Mouse (Mus musculus) layer of hippocampus, adult 9-11 months (tissue): ENCODE measurements around the gene Tesc.

Experiments
- DNase-seq: peaks from one replicate; pipeline ENCODE4 v3.0.0; 2022

Gene Tesc

DNA sequence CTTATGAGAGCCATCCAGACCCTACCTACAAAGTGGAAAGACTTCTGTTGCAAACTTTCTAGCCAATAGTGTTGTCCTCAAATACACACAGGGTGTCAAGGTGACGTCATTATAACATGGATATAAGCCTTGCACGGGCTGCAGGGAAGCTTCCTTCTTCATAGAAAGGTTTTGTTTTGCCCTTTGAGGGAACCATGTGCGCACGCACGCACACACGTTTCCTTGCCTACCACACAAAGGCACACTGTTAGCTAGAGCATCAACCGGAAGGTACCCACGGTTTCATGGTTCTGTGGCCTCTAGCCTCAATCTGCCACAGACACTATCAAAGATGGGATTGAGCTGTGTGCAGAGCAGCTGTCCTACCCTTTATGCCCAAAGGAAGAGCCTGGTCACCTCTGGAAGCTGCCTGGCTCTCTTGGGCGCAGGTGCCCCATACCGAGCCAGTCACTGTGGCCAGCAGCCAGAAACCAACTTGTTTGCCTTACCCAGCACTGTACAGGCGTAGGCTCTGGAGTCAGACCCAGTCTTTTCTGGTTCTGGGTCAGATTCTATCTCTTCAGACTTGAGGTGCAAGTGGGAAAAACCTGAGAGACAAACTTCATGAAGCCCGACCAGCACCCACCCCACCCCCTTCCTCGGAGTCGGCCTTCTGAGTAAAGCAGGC is 19.7 kb downstream of the Tesc start:
- no peak for DNase-seq

- DNase-seq, result no peak
Measured at GRCm38 (mm10) chr5:118048412-118048811, 20.9 kb downstream of the Tesc start.

- no peak for DNase-seq
Measured at GRCm38 (mm10) chr5:118048928-118049327, 21.4 kb downstream of the Tesc start.

DNA sequence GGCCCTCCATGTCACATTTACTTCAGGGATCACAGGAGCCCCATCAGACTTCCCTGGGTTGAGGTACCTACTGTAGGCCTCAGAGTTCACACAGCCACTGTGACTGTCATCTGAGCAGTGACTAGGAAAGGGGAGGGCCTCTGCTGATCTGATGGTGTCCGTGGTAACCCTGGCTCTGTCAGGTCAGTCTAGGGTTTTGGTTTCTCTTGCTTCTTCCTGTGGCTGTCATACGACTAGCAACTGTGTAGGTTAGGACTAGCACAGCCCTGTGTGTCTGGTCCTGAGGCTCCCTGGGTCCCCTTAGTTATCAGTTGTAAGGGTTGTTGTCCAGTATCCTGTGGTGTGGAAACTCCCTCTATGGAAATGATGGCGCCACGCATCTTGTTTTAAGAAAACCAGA is 23.2 kb downstream of the Tesc start:
- no peak for DNase-seq

DNA sequence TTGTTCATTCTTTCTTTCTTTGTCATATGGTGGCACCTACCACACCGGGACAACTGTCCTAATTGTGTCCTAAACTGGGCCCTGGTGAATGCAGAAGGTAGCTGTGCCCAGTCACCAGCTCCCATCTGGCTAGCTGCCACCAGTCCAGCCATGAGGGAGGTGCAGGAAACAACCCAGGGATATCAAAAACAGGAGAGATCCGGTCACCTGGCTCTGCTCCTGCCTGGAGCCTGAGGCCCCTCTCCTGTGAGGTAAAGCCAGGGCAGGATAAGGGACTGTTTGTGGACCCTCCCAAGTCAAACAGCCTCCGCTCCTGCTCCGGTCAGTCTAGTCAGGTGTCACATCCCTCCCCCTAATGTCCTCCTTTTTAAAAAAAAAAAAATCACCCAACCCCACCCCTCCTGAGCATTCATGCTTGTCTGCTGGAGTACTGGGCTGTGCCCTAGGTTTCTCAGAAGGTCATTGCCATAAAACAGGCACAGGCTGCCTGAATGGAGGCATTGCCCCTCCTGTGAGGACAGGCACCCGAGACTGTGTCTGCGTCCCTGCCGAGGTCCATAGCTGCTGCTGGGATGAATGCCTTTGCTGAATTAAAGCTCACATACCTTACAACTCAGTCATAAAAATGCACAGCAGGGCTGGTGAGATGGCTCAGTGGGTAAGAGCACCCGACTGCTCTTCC is 24.6 kb downstream of the Tesc start:
- DNase-seq, result no peak

DNA sequence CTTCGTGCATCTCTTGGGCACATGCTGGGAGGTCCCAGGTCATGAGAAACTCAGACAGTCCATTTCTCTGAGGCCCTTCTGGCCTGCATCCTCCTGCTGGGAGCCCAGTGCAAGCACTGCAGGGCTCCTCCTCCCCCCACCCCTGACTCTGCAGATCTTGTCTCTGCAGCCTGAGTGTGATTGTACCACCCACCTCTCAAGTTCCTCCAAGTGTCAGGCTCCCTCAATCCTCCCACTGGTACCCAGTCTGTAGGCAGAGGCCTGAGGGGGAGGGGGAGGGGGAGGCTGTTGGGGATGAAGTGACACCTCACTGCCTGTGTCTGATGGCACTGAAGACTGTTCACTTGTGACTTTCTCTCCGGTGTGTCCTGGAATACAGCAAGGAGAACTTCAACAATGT is 25.7 kb downstream of the Tesc start:
- no peak for DNase-seq

GRCm38 (mm10) chr5:118057508-118058111 is 30.1 kb downstream of the Tesc start:
- DNase-seq, result no peak

GRCm38 (mm10) chr5:118058858-118059257 is 31.3 kb downstream of the Tesc start:
- DNase-seq, result no peak

DNA sequence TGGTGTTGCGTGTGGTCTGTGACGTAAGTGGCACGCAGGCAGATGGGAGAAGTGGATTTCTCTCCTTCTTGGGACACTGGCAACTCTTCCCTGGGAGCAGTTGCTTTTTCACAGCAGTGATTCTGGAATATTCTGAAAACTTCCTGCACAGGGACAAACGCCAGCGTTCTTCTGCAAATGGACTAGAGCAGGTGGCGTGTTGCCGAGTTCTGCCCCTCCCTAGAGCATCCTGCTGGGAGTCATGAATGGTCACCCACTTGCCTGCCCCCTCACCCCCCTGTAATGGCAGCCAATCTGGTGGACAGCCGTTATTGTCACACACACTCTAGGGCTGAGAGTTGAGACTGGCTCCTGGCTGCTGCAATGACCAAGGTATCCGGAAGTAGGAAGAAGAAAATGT is 32.1 kb downstream of the Tesc start:
- no peak for DNase-seq

DNA sequence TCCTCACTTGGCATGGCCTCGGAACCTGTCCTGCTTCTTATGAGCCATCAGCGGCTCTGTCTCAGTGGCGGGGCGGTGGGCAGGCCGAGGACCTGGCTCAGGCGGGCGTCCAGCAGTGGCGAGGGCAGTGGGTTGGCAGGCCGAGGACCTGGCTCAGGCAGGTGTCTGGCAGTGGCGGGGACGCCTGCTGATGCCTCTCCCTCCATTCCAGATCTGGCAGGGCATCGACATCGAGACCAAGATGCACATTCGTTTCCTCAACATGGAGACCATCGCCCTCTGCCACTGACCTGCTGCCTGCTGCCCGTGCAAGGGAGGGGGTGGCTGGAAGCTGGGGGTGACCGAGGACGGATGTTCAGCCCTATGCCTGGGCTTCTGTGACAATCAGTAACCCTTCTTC is 33.8 kb downstream of the Tesc start:
- DNase-seq, result no peak

DNA sequence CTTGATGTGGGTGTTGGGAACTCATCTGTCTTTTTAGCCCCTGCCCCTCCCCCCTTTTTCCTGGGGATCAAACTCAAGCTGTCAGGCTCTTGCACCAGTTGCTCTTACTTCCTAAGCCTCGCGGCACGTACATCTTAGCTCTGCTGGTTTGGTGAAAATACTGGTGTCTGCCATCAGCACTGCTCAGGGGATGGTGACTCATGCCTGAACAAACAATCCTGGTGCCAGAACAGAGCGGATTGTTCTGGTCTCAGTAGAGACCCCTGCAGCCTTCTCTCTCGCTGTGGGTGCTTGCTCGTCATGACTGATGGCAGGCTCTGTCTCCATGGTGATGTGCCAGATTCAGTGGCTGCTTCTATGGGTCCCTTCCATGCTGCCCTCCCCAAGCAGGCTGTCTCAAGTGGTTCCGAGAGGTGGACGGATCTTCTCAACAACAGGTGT is 35.7 kb downstream of the Tesc start:
- DNase-seq, result peak; percentile 79

DNA sequence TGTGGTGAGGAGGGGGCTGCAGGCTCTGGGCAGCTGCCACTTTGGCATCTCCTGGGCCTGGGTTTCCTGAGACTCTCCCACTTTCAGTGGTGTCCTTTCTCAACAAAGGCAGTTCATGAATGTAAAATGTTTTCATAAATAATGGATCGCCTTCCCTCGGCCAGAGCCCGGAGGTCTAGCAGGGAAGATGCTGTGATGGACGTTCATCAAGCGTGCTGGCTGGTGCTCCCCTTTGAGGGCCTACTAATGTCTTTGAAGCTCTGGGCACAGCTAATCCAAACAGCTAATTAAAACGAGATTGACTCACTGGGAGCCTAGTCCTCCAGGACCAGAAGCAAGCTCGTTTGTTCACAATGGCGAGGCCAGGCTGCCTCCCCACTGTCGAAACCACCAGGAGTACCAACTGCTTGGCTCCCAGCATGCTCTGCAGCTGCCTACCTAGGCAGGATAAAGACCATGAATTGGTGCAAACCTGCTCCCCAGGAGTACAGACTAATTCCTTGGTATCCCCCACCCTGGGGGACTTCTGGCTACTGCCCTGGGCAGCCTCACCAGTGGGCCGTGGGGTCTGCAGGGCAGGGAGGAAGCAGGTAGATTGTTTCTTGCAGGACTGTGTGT is 36.9 kb downstream of the Tesc start:
- DNase-seq, result no peak

DNA sequence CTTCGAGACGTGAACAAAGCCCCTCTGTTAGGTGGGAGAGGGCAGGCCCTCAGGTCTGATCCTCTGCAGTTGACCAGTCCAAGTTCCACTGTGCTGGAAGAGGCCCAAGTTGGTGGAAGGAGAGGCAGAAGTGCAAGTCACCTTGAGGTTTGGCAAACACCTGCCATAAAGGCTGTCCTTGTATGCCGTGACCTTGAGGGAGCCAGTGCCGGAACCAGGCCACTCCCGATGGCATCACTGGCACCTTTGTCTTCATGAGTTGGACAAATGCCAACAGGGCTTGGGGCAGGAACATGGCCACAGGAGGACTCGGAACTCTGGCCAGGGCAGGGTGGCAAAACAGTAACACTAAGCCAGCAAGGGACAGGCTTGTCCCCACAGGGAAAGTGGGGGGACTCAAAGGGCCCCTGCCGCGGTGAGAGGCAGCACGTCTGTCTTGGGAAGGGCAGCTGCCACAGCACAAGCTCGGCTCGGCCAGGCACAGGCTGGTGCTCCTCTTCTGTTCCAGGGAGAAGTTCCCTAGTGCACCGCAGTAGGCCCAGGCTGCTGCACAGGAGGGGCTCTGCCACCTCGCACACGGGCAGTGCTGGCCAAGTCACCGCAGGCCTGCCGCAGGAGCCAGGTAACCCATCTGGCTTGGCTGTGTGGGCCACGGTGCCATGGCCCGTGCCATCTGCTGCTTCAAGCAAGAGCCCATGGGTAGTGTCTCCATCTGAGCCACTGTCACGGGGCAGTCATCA is 38.1 kb downstream of the Tesc start:
- no peak for DNase-seq

- DNase-seq, result no peak
Measured at GRCm38 (mm10) chr5:118066828-118067227, 39.3 kb downstream of the Tesc start.

- no peak for DNase-seq
Measured at GRCm38 (mm10) chr5:118067572-118067971, 40.0 kb downstream of the Tesc start.

DNA sequence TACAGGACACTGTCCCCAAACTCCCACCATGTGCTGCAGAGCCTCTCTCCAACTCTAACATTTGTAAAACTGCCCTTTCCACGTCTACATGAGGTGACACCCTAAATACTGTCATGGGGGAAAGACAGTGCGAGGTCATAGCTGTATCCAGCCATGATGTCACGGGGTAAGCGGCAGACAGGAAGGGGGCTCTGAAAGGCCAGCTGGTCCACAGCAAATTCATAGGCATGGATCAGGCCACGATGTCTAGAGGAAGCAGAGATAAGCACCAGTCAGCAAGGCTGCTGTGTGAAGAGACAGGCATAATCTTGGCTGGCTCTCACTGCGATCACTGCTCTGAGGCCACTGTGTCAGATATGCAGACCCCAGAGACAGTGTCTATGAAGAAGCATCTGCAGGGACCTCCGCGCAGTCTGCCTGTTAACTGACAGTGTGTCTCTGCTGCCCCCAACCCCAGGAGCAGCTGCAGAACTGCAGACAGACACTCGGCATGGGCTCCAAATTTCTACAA is 40.5 kb downstream of the Tesc start:
- DNase-seq, result no peak

DNA sequence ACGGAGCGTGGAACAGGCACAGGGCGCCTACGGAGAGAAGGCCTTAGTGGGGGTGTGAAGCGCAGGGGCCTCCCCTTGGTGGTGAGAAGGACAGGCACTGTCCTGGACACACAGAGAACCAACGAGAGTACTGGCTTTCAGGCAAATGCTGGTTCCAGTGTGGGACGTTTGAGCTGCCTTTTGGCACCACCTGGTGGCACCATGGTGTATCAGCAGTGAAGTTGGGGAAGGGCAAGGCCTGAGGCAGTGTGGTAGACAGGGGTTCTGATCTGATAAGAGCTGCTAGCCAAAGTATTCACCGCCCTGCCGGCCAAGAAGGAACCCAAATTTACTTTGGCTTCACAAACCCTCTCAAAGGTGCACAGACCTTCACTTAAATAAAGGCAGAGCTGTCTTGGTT is 41.8 kb downstream of the Tesc start:
- DNase-seq, result peak; percentile 66

- DNase-seq, result no peak
Measured at GRCm38 (mm10) chr5:118071766-118072165, 44.2 kb downstream of the Tesc start.

GRCm38 (mm10) chr5:118073213-118073773 is 45.8 kb downstream of the Tesc start:
- DNase-seq, result no peak

GRCm38 (mm10) chr5:118076721-118077592 is 49.4 kb downstream of the Tesc start:
- no peak for DNase-seq

- DNase-seq, result no peak
Measured at GRCm38 (mm10) chr5:118078550-118078949, 51.0 kb downstream of the Tesc start.

- no peak for DNase-seq
Measured at GRCm38 (mm10) chr5:118079354-118079753, 51.8 kb downstream of the Tesc start.
